Mouse (Mus musculus) brain, embryonic 14.5 days (tissue): ENCODE data around the gene Oxa1l.

Source experiments
- CTCF ChIP-seq: fragments of 200-500 bp; IDR thresholded peaks from 2 replicates; pipeline ENCODE4 v1.5.1; 2012; ENCODE audit warnings: inconsistent platforms, mild to moderate bottlenecking, moderate library complexity, borderline replicate concordance; ENCODE audit not compliant: insufficient read depth, insufficient read length; ENCODE audit errors: extremely low read depth
- POLR2A ChIP-seq: fragments of 200-500 bp; IDR thresholded peaks from 2 replicates; pipeline ENCODE4 v1.6.1; 2012; ENCODE audit warnings: mild to moderate bottlenecking, inconsistent platforms, borderline replicate concordance; ENCODE audit not compliant: poor library complexity, insufficient read depth, insufficient read length, severe bottlenecking; ENCODE audit errors: extremely low read depth

- no peak for TF ChIP-seq POLR2A
- no peak for TF ChIP-seq CTCF
Measured at GRCm38 (mm10) chr14:54398921-54399382, 38.3 kb downstream of the Oxa1l start.
